Mouse (Mus musculus) embryonic fibroblast, embryonic 13.5 days (primary cell): ENCODE measurements at regions not wholly inside any gene's neighbourhood (a gene's known extent, or its start where the extent isn't known, plus 50 kb on each side); places are given as distances from the start of the nearest gene placed in this dataset.

ENCODE experiments used
- CTCF ChIP-seq: IDR thresholded peaks from 2 replicates; pipeline ENCODE4 v1.5.1; 2011; ENCODE audit warnings: mild to moderate bottlenecking, control low read depth, low read length, moderate library complexity, borderline replicate concordance; ENCODE audit not compliant: insufficient read depth
- POLR2A ChIP-seq: IDR thresholded peaks from 2 replicates; pipeline ENCODE4 v1.6.1; 2011; ENCODE audit warnings: low read depth, mild to moderate bottlenecking, control low read depth, low read length, moderate library complexity

GRCm38 (mm10) chr3:61790674-61791073 lies 424.9 kb upstream of the B430305J03Rik start:
- TF ChIP-seq CTCF (no peak), POLR2A (no peak)
